Comparison of ENCODE assay signal across 8 mouse cellular contexts in genomic region chr1:72710753-72711653, GRCm38 (mm10). TPM values are rescaled to one million over a fixed set of nuclear protein-coding genes. Genes with fewer than 3 reads are reported as not detected.
DNase-seq lines count a peak whose midpoint lies in the region; ATAC-seq and TF ChIP-seq lines count a peak whose summit lies in the region.

Gene Rpl37a (plus strand): TSS chr1:72711290.

- DNase-seq in ES-E14 (ENCODE audit: low read depth, low spot score), result peak; percentile 91
- peak; percentile 94 for DNase-seq in cerebellum, adult 11-12 months
- peak; percentile 95 for DNase-seq in heart, postnatal 36 days
- DNase-seq in layer of hippocampus, adult 2 months (ENCODE audit: low spot score in 2 of 2), result peak; percentile 95 to 96
- DNase-seq in lung, embryonic 14.5 days, result peak; percentile 99
- DNase-seq in thymus, adult 2 months, result peak; percentile 91

- in situ Hi-C loops in ES-E14 (cut with MboI; ENCODE audit: low sequenced_read_pairs in 2 of 2, unreplicated experiment in 2 of 2), result no loop called here

- peak within 1 kb of the TSS; percentile 98 for H3K9ac ChIP-seq in ES-E14 (ENCODE audit: insufficient read depth, low read depth, low read length, poor library complexity, severe bottlenecking)
- H3K9ac ChIP-seq in forebrain, embryonic 16.5 days (replicated peaks; ENCODE audit: low read depth, low read length), result peak within 1 kb of the TSS; percentile 78
- peak within 1 kb of the TSS; percentile 91 for H3K9ac ChIP-seq in lung, embryonic 14.5 days

- H3K4me1 ChIP-seq in ES-E14 (ENCODE audit: control insufficient read depth in 2 of 2, insufficient read depth in 2 of 2, low read length in 2 of 2, poor library complexity in 1 of 2), result peaks cover 0 to 4% of the 10 kb centered on the region in 2 experiments; a peak in 1 of 4 replicates
- H3K4me1 ChIP-seq in forebrain, embryonic 16.5 days (replicated peaks; ENCODE audit: control insufficient read depth, insufficient read depth, low read length), result peaks cover 14% of the 10 kb centered on the region
- H3K4me1 ChIP-seq in lung, embryonic 14.5 days (ENCODE audit: insufficient read depth), result peaks cover 7% of the 10 kb centered on the region; the same call in 1 of the 2 replicates
- no peaks in the 10 kb centered on the region for H3K4me1 ChIP-seq in olfactory bulb, adult 2 months (ENCODE audit: control insufficient read depth, insufficient read depth, low read length)
- peaks cover 10% of the 10 kb centered on the region for H3K4me1 ChIP-seq in thymus, adult 2 months (replicated peaks; ENCODE audit: control insufficient read depth, insufficient read depth, low read length)

- H3K27ac ChIP-seq in ES-E14 (ENCODE audit: insufficient read depth, low read depth, low read length, poor library complexity, severe bottlenecking), result peak within 1 kb of the TSS; percentile 84
- H3K27ac ChIP-seq in forebrain, embryonic 16.5 days (ENCODE audit: low read length), result peak within 1 kb of the TSS; percentile 90
- H3K27ac ChIP-seq in layer of hippocampus, adult 2 months, result peak within 1 kb of the TSS; percentile 89
- peak within 1 kb of the TSS; percentile 91 for H3K27ac ChIP-seq in lung, embryonic 14.5 days (ENCODE audit: low read depth)
- peak within 1 kb of the TSS; percentile 73 for H3K27ac ChIP-seq in olfactory bulb, adult 2 months (ENCODE audit: insufficient read depth, low read depth, low read length)
- H3K27ac ChIP-seq in thymus, adult 2 months (ENCODE audit: control insufficient read depth, insufficient read depth, low read length), result peak within 1 kb of the TSS; percentile 87

- WGBS in forebrain, embryonic 16.5 days, result 3% methylated on average over 68 of the region's 68 CpGs
- 2% methylated on average over 68 of the region's 68 CpGs for WGBS in lung, embryonic 14.5 days
- 2% methylated on average over 68 of the region's 68 CpGs for WGBS in olfactory bulb, adult 2 months
- 5% methylated on average over 68 of the region's 68 CpGs for WGBS in thymus, adult 2 months

- no peaks in the 10 kb centered on the region for H3K27me3 ChIP-seq in forebrain, embryonic 16.5 days (replicated peaks; ENCODE audit: control insufficient read depth, insufficient read depth, low read length)
- H3K27me3 ChIP-seq in lung, embryonic 14.5 days (ENCODE audit: insufficient read depth, low read length), result no peaks in the 10 kb centered on the region
- no peaks in the 10 kb centered on the region for H3K27me3 ChIP-seq in thymus, adult 2 months (ENCODE audit: control insufficient read depth, insufficient read depth, low read length)

- peaks cover 28% of the 10 kb centered on the region for H3K36me3 ChIP-seq in ES-E14 (ENCODE audit: control insufficient read depth, insufficient read depth, low read length, poor library complexity, severe bottlenecking)
- peaks cover 9% of the 10 kb centered on the region; the same call in 1 of the 2 replicates for H3K36me3 ChIP-seq in forebrain, embryonic 16.5 days (ENCODE audit: control insufficient read depth, insufficient read depth)
- peaks cover 40% of the 10 kb centered on the region for H3K36me3 ChIP-seq in lung, embryonic 14.5 days (ENCODE audit: insufficient read depth)
- peaks cover 27% of the 10 kb centered on the region for H3K36me3 ChIP-seq in thymus, adult 2 months (ENCODE audit: control insufficient read depth, insufficient read depth, low read length)

- peak within 1 kb of the TSS; percentile 62 for H3K4me2 ChIP-seq in forebrain, embryonic 16.5 days (ENCODE audit: low read length)
- H3K4me2 ChIP-seq in lung, embryonic 14.5 days, result peak within 1 kb of the TSS; percentile 87

- peak within 1 kb of the TSS; percentile 78 to 89 for H3K4me3 ChIP-seq in ES-E14 (ENCODE audit: insufficient read depth in 1 of 2, low read depth in 1 of 2, low read length in 2 of 2, poor library complexity in 1 of 2, severe bottlenecking in 1 of 2)
- peak within 1 kb of the TSS; percentile 78 for H3K4me3 ChIP-seq in forebrain, embryonic 16.5 days (replicated peaks; ENCODE audit: low read length)
- H3K4me3 ChIP-seq in layer of hippocampus, adult 2 months, result peak within 1 kb of the TSS; percentile 88
- H3K4me3 ChIP-seq in lung, embryonic 14.5 days (ENCODE audit: low read depth, low read length), result peak within 1 kb of the TSS; percentile 79
- peak within 1 kb of the TSS; percentile 72 for H3K4me3 ChIP-seq in olfactory bulb, adult 2 months (ENCODE audit: insufficient read depth, low read depth, low read length)
- H3K4me3 ChIP-seq in thymus, adult 2 months (ENCODE audit: control insufficient read depth, insufficient read depth, low read length), result peak within 1 kb of the TSS; percentile 88

- H3K9me3 ChIP-seq in ES-E14 (ENCODE audit: control insufficient read depth, insufficient read depth, low read depth, low read length), result no peaks in the 10 kb centered on the region
- no peaks in the 10 kb centered on the region for H3K9me3 ChIP-seq in forebrain, embryonic 16.5 days (ENCODE audit: control insufficient read depth, low read length)
- H3K9me3 ChIP-seq in lung, embryonic 14.5 days (ENCODE audit: low read depth, low read length), result no peaks in the 10 kb centered on the region

- TF ChIP-seq CTCF in layer of hippocampus, adult 2 months (conservative IDR thresholded peaks at IDR 0.05), result peak; percentile 10; the same call in 1 of the 2 replicates
- TF ChIP-seq CTCF in lung, embryonic 14.5 days (IDR thresholded peaks at IDR 0.05; ENCODE audit: low read depth), result no peak
- TF ChIP-seq CTCF in olfactory bulb, adult 2 months (IDR thresholded peaks at IDR 0.05; ENCODE audit: insufficient read depth, low read depth, low read length), result no peak
- no peak for TF ChIP-seq CTCF in thymus, adult 2 months (IDR thresholded peaks at IDR 0.05; ENCODE audit: borderline replicate concordance, control insufficient read depth, extremely low read depth, insufficient read depth, low read length, poor library complexity)

- peak; percentile 96 for ATAC-seq in forebrain, embryonic 16.5 days
- peak; percentile 90 for ATAC-seq in lung, embryonic 14.5 days (ENCODE audit: insufficient read depth)

- intact Hi-C loops in heart, postnatal 36 days (cut with DNase I), result loop anchor here (5.0 to 10.0 kb wide), 3 partner anchors 129 to 904 kb away; partner anchors contain the start of gene Smarcal1

- TF ChIP-seq POLR2A in olfactory bulb, adult 2 months (IDR thresholded peaks at IDR 0.05; ENCODE audit: insufficient read depth, low read depth, low read length), result peak; percentile 53
- peak; percentile 85 for TF ChIP-seq POLR2A in thymus, adult 2 months (IDR thresholded peaks at IDR 0.05; ENCODE audit: control insufficient read depth, extremely low read depth, insufficient read depth, low read length, poor library complexity)

TF ChIP-seq in ES-E14, 5 proteins besides CTCF, POLR2A, EP300 and RAD21:
- TF ChIP-seq ZC3H11A (IDR thresholded peaks at IDR 0.05; ENCODE audit: borderline replicate concordance, low read depth, low read length), result no peak
- TF ChIP-seq HCFC1 (IDR thresholded peaks at IDR 0.05; ENCODE audit: borderline replicate concordance, insufficient read depth, low read length), result no peak; the same call in 1 of the 2 replicates
- no peak for TF ChIP-seq ZNF384 (IDR thresholded peaks at IDR 0.05; ENCODE audit: low read depth, low read length)
- no peak for TF ChIP-seq MAFK (IDR thresholded peaks at IDR 0.05; ENCODE audit: insufficient read depth, low read depth, low read length)
- TF ChIP-seq CHD2 (IDR thresholded peaks at IDR 0.05; ENCODE audit: low read depth, low read length), result no peak

RNA-seq across cellular contexts. Expression of gene Rpl37a, which starts in this region (rescaled TPM):
- total RNA-seq in ES-E14 (2012; rRNA removed), result 2,366 and 2,941 TPM in 2 replicates
- 951 and 957 TPM in 2 replicates for polyA plus RNA-seq in forebrain, embryonic 16.5 days (2015; fragmentation: Nextera tagmentation; extraction: Ambion mirVana)
- 100 to 1,000 TPM; 587 to 604 TPM for total RNA-seq in heart, postnatal 36 days (2021)
- 100 to 1,000 TPM; 580 to 592 TPM for total RNA-seq in layer of hippocampus, adult 2 months (2021)
- 1,954 and 2,151 TPM in 2 replicates for polyA plus RNA-seq in lung, embryonic 14.5 days (2014; fragmentation: Nextera tagmentation; extraction: Ambion mirVana)
- not detected in 2 replicates for polyA plus RNA-seq in olfactory bulb, adult 2 months (2012; ENCODE audit: insufficient read depth, insufficient read length, low replicate concordance, missing spikeins)
- 697 and 870 TPM in 2 replicates for polyA plus RNA-seq in thymus, adult 2 months (2012; rRNA removed)

Comparison
In these comparisons a context has a peak if more than half of its experiments do, and no peak if none do; other contexts are left out.
1. Peak in every context shown above with its lines: DNase-seq, ATAC-seq, H3K4me3 ChIP-seq and H3K27ac ChIP-seq.